Mouse (Mus musculus) C2C12 (cell line): ENCODE data around the gene Smoc1.

Source experiments
- CEBPB ChIP-seq: IDR thresholded peaks from one replicate; pipeline ENCODE4 v1.6.1; 2011; ENCODE audit warnings: low read depth, mild to moderate bottlenecking, control low read depth, moderate library complexity
- CTCF ChIP-seq: IDR thresholded peaks from one replicate; pipeline ENCODE4 v1.5.1; 2011; ENCODE audit not compliant: control insufficient read depth, insufficient read depth, insufficient read length
- MAX ChIP-seq: IDR thresholded peaks from one replicate; pipeline ENCODE4 v1.6.1; 2011; ENCODE audit warnings: mild to moderate bottlenecking, control low read depth
- MYOD1 ChIP-seq: IDR thresholded peaks from one replicate; pipeline ENCODE4 v1.6.1; 2011; ENCODE audit warnings: low read depth; ENCODE audit not compliant: control insufficient read depth, insufficient read length
- USF1 ChIP-seq: IDR thresholded peaks from one replicate; pipeline ENCODE4 v1.6.1; 2011; ENCODE audit warnings: low read depth, mild to moderate bottlenecking, control low read depth, moderate library complexity

DNA sequence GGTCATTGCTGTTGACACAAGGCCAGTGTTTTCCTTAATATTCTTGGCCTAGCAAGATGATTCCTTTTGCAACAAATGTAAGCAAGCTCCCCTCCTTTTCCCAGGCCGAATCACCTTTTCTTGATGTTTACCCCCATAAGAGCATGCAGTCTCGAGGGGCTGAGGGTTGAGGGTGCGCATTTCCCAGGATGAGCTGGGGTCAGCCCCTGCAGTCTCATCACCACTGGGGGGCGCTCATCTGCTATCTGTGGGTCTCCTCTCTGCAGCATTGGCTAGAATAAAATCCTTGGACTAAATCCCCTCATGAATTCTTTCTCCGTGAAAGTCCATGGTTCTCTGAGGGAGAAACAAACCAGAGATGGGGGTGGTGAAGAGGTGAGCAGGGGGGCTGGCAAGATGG lies 134.2 kb downstream of the Smoc1 start:
- TF ChIP-seq CTCF (no peak), CEBPB (no peak), MAX (no peak), USF1 (no peak), MYOD1 (no peak)
